Mouse (Mus musculus) limb, embryonic 10.5 days (tissue): ENCODE measurements around the gene Ifi211. TPM values are rescaled to one million over a fixed set of nuclear protein-coding genes. Genes with fewer than 3 reads are reported as not detected.
"Not testable (repeated sequence)": the region's sequence is repeated elsewhere in the genome, so short reads cannot be mapped to it uniquely, and the experiment has no call there.

ENCODE experiments used
- DNase-seq: peaks from one replicate; pipeline ENCODE4 v3.0.0-alpha.2; 2017; ENCODE audit warnings: low spot score
- H3K27ac ChIP-seq: fragments of 300-500 bp; sonication (generic); 2 replicates; pipeline ENCODE4 v1.5.1; 2016; ENCODE audit warnings: mild to moderate bottlenecking
- H3K27me3 ChIP-seq: fragments of 300-500 bp; sonication (generic); 2 replicates; pipeline ENCODE4 v1.6.1; 2016; ENCODE audit warnings: low read depth, mild to moderate bottlenecking; ENCODE audit not compliant: poor library complexity, severe bottlenecking
- H3K36me3 ChIP-seq: fragments of 300-500 bp; sonication (generic); 2 replicates; pipeline ENCODE4 v1.6.1; 2016; ENCODE audit warnings: mild to moderate bottlenecking, moderate library complexity
- H3K4me1 ChIP-seq: fragments of 300-500 bp; sonication (generic); 2 replicates; pipeline ENCODE4 v1.6.1; 2016
- H3K4me3 ChIP-seq: fragments of 300-500 bp; sonication (generic); 2 replicates; pipeline ENCODE4 v1.5.1; 2016; ENCODE audit warnings: mild to moderate bottlenecking, moderate library complexity
- H3K9me3 ChIP-seq: fragments of 300-500 bp; sonication (generic); replicated peaks from 2 replicates; pipeline ENCODE4 v1.6.1; 2016; ENCODE audit warnings: mild to moderate bottlenecking
- WGBS: fragments of 180-500 bp; shearing (Covaris S2); methylation state at CpG from one replicate; pipeline ENCODE4 v1.1.7; 2016; 5-methylcytosine and 5-hydroxymethylcytosine counted together
- polyA plus RNA-seq: library from polyadenylated mRNA; unstranded; fragments of >200 nt; fragmentation: Nextera tagmentation; extraction: Ambion mirVana; gene quantifications from 2 replicates; pipeline ENCODE4 v1.2.1, GENCODE M21; 2016

The Ifi211 gene
- polyA plus RNA-seq, 1 experiment from 2014 or later, result not detected

- H3K27me3 ChIP-seq, H3K4me3 ChIP-seq, H3K4me1 ChIP-seq, H3K36me3 ChIP-seq, H3K9me3 ChIP-seq, DNase-seq, H3K27ac ChIP-seq: not testable (repeated sequence)
- WGBS, result 64% methylated on average over 4 of the region's 4 CpGs
Observed at GRCm38 (mm10) chr1:173852853-173853252, 60.0 kb downstream of the Ifi211 start.

Other genes with a start within 250 kb of the Ifi211 start
- gene Ifi208, start 239.4 kb downstream of the Ifi211 start, polyA plus RNA-seq, result 0.05 TPM in 1 of 2 replicates, not detected in the other
- gene Ifi207, start 171.3 kb downstream of the Ifi211 start, polyA plus RNA-seq, result 0.06 and 0.43 TPM in 2 replicates
- 0.31 and 0.63 TPM in 2 replicates for gene Ifi204, start 146.1 kb downstream of the Ifi211 start, polyA plus RNA-seq
- gene Mndal, start 29.4 kb upstream of the Ifi211 start, polyA plus RNA-seq, result 0.43 TPM in 1 of 2 replicates, not detected in the other
- gene Ifi203, start 29.6 kb upstream of the Ifi211 start, polyA plus RNA-seq, result not detected in 2 replicates
- gene Ifi202b, start 69.7 kb upstream of the Ifi211 start, polyA plus RNA-seq, result not detected in 2 replicates
- not detected in 2 replicates for gene Ifi205, start 118.8 kb upstream of the Ifi211 start, polyA plus RNA-seq
- gene Olfr433, start 127.7 kb upstream of the Ifi211 start, polyA plus RNA-seq, result not detected in 2 replicates
- not detected in 2 replicates for gene Olfr432, start 136.2 kb upstream of the Ifi211 start, polyA plus RNA-seq
- not detected in 2 replicates for gene Olfr430, start 153.6 kb upstream of the Ifi211 start, polyA plus RNA-seq
- not detected in 2 replicates for gene Olfr429, start 171.3 kb upstream of the Ifi211 start, polyA plus RNA-seq
- not detected in 2 replicates for gene Olfr427, start 183.8 kb upstream of the Ifi211 start, polyA plus RNA-seq
- not detected in 2 replicates for gene Olfr231, start 208.1 kb upstream of the Ifi211 start, polyA plus RNA-seq
- not detected in 2 replicates for gene Olfr424, start 218.5 kb upstream of the Ifi211 start, polyA plus RNA-seq
- gene Olfr420, start 242.6 kb upstream of the Ifi211 start, polyA plus RNA-seq, result not detected in 2 replicates